Mouse (Mus musculus): ENCODE data around the gene Acaa1a. TPM values are rescaled to one million over a fixed set of nuclear protein-coding genes. Genes with fewer than 3 reads are reported as not detected.
"Not testable (repeated sequence)": the region's sequence is repeated elsewhere in the genome, so short reads cannot be mapped to it uniquely, and the experiment has no call there.

Gene Acaa1a
- polyA plus RNA-seq, 1 experiment from 2014 or later = 119 TPM

GRCm38 (mm10) chr9:119365284-119365683 lies 25.8 kb downstream of the Acaa1a start, which contains the start of gene Slc22a14:
TSS of gene Slc22a14 (minus strand) at chr9:119365553.
- ATAC-seq = no peak
- no peaks in the 10 kb centered on the region for H3K27me3 ChIP-seq (replicated peaks; ENCODE audit: control insufficient read depth, insufficient read depth, low read length)
- no peaks in the 10 kb centered on the region for H3K36me3 ChIP-seq (ENCODE audit: control insufficient read depth, insufficient read depth)
- WGBS = 74% methylated on average over 7 of the region's 7 CpGs
- no peak within 1 kb of the TSS for H3K4me2 ChIP-seq (ENCODE audit: low read length)
- no peaks in the 10 kb centered on the region for H3K9me3 ChIP-seq (ENCODE audit: control insufficient read depth, low read length)
- no peak within 1 kb of the TSS for H3K4me3 ChIP-seq (replicated peaks; ENCODE audit: low read length)
- no peak within 1 kb of the TSS for H3K27ac ChIP-seq (ENCODE audit: low read length)
- H3K9ac ChIP-seq (replicated peaks; ENCODE audit: low read depth, low read length) = no peak within 1 kb of the TSS
- H3K4me1 ChIP-seq (replicated peaks; ENCODE audit: control insufficient read depth, insufficient read depth, low read length) = no peaks in the 10 kb centered on the region

- Histone ChIP-seq H3K36me3 (ENCODE audit: control insufficient read depth, insufficient read depth) (no peaks in the 10 kb centered on the region), H3K27ac (ENCODE audit: low read length) (no peak overlapping the region), H3K9me3 (ENCODE audit: control insufficient read depth, low read length) (no peaks in the 10 kb centered on the region), H3K4me3 (replicated peaks; ENCODE audit: low read length) (no peak overlapping the region), H3K27me3 (replicated peaks; ENCODE audit: control insufficient read depth, insufficient read depth, low read length) (no peaks in the 10 kb centered on the region), H3K4me2 (ENCODE audit: low read length) (no peak overlapping the region), H3K9ac (replicated peaks; ENCODE audit: low read depth, low read length) (no peak overlapping the region), H3K4me1 (replicated peaks; ENCODE audit: control insufficient read depth, insufficient read depth, low read length) (no peaks in the 10 kb centered on the region)
- ATAC-seq = no peak
- WGBS = 94% methylated on average over 3 of the region's 3 CpGs
Observed at GRCm38 (mm10) chr9:119368367-119368766, 28.9 kb downstream of the Acaa1a start.

DNA sequence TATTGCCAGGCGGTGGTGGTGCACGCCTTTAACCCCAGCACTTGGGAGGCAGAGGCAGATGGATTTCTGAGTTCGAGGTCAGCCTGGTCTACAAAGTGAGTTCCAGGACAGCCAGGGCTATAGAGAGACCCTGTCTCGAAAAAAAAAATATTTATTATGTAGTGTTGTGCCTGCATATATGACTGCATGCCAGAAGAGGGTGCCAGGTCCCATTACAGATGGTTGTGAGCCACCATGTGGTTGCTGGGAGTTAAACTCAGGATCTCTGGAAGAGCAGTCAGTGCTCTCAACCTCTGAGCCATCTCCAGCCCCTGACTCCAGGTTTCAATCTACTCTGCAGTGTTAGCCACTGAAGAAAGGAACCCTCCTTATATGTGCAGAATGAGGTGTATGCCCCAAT lies 31.3 kb downstream of the Acaa1a start:
- not testable (repeated sequence) for H3K4me3 ChIP-seq (replicated peaks; ENCODE audit: low read length); H3K27ac ChIP-seq (ENCODE audit: low read length); H3K4me2 ChIP-seq (ENCODE audit: low read length); H3K9me3 ChIP-seq (ENCODE audit: control insufficient read depth, low read length); H3K27me3 ChIP-seq (replicated peaks; ENCODE audit: control insufficient read depth, insufficient read depth, low read length); ATAC-seq; H3K36me3 ChIP-seq (ENCODE audit: control insufficient read depth, insufficient read depth); H3K4me1 ChIP-seq (replicated peaks; ENCODE audit: control insufficient read depth, insufficient read depth, low read length); H3K9ac ChIP-seq (replicated peaks; ENCODE audit: low read depth, low read length)
- 90% methylated on average over 4 of the region's 4 CpGs for WGBS

DNA sequence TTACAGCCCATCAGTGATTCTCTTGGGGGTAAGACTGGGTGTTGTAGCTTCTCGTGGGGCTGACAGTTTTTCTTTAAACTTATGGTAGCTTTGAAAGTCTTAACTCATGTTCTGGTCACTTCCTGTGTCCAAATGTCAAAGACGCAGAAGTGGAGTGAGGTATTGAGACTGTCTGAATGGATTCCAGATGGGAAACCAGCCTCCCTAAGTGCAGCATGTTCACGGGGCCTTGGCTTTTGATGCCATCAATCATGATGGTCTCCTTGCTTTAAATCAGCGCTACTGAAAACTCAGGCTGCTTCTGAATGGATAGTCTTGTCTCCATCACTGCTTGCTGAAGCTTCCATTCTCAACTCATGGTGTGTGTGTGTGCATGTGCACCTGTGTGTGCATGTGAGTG lies 31.8 kb downstream of the Acaa1a start:
- WGBS = 91% methylated on average over 4 of the region's 4 CpGs
- Histone ChIP-seq H3K9me3 (ENCODE audit: control insufficient read depth, low read length) (no peaks in the 10 kb centered on the region), H3K4me1 (replicated peaks; ENCODE audit: control insufficient read depth, insufficient read depth, low read length) (no peaks in the 10 kb centered on the region), H3K4me2 (ENCODE audit: low read length) (no peak overlapping the region), H3K36me3 (ENCODE audit: control insufficient read depth, insufficient read depth) (no peaks in the 10 kb centered on the region), H3K27ac (ENCODE audit: low read length) (no peak overlapping the region), H3K9ac (replicated peaks; ENCODE audit: low read depth, low read length) (no peak overlapping the region), H3K4me3 (replicated peaks; ENCODE audit: low read length) (no peak overlapping the region), H3K27me3 (replicated peaks; ENCODE audit: control insufficient read depth, insufficient read depth, low read length) (no peaks in the 10 kb centered on the region)
- no peak for ATAC-seq

DNA sequence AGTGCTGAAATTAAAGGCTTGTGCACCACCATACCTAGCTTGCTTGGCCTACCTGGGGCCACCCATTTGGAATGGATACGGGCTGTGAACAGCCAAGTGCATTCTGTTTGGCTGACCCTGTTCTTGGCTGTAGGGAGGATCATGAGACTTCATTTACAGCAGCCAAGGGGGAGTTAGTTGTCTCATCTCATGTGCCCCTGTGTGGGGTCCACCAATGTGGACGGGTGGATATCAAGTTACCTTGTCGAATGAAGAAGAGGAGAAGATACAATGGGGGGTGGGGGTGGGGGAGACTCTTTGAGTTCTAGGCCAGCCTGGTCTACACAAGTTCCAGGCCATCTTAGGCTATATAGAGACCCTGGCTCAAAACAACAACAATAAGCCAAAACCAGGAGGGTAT lies 35.5 kb downstream of the Acaa1a start:
- H3K36me3 ChIP-seq (ENCODE audit: control insufficient read depth, insufficient read depth) = no peaks in the 10 kb centered on the region
- no peaks in the 10 kb centered on the region for H3K4me1 ChIP-seq (replicated peaks; ENCODE audit: control insufficient read depth, insufficient read depth, low read length)
- H3K9ac ChIP-seq (replicated peaks; ENCODE audit: low read depth, low read length) = no peak overlapping the region
- H3K4me2 ChIP-seq (ENCODE audit: low read length) = no peak overlapping the region
- 85% methylated on average over 3 of the region's 3 CpGs for WGBS
- no peak for ATAC-seq
- H3K4me3 ChIP-seq (replicated peaks; ENCODE audit: low read length) = no peak overlapping the region
- no peaks in the 10 kb centered on the region for H3K9me3 ChIP-seq (ENCODE audit: control insufficient read depth, low read length)
- no peaks in the 10 kb centered on the region for H3K27me3 ChIP-seq (replicated peaks; ENCODE audit: control insufficient read depth, insufficient read depth, low read length)
- no peak overlapping the region for H3K27ac ChIP-seq (ENCODE audit: low read length)

DNA sequence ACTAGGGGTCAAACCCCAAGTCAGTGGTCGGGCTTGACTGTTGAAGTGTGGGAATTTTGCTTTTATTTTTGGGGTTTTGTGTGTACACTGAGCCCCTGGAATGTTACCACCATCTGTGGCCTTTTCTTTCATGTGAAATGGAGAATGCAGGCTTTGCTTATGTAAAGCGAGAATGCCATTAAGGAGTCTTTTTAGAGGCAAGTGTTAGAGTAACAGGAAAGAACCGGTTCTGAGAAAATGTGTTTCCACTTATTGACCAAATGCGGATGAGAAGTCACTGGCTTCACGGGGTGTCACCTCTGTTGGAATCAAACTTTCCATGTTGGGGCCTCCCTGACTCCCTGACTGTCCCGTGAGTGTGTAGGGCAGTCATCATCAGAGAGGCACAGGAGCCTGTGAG lies 36.1 kb downstream of the Acaa1a start:
- Histone ChIP-seq H3K27me3 (replicated peaks; ENCODE audit: control insufficient read depth, insufficient read depth, low read length) (no peaks in the 10 kb centered on the region), H3K4me1 (replicated peaks; ENCODE audit: control insufficient read depth, insufficient read depth, low read length) (no peaks in the 10 kb centered on the region), H3K4me2 (ENCODE audit: low read length) (no peak overlapping the region), H3K27ac (ENCODE audit: low read length) (no peak overlapping the region), H3K4me3 (replicated peaks; ENCODE audit: low read length) (no peak overlapping the region), H3K9me3 (ENCODE audit: control insufficient read depth, low read length) (no peaks in the 10 kb centered on the region), H3K9ac (replicated peaks; ENCODE audit: low read depth, low read length) (no peak overlapping the region), H3K36me3 (ENCODE audit: control insufficient read depth, insufficient read depth) (no peaks in the 10 kb centered on the region)
- 83% methylated on average over 6 of the region's 6 CpGs for WGBS
- ATAC-seq = no peak

GRCm38 (mm10) chr9:119378231-119378630 lies 38.8 kb downstream of the Acaa1a start:
- H3K4me3 ChIP-seq (replicated peaks; ENCODE audit: low read length) = no peak overlapping the region
- no peak overlapping the region for H3K4me2 ChIP-seq (ENCODE audit: low read length)
- 83% methylated on average over 4 of the region's 4 CpGs for WGBS
- H3K36me3 ChIP-seq (ENCODE audit: control insufficient read depth, insufficient read depth) = no peaks in the 10 kb centered on the region
- H3K9ac ChIP-seq (replicated peaks; ENCODE audit: low read depth, low read length) = no peak overlapping the region
- H3K9me3 ChIP-seq (ENCODE audit: control insufficient read depth, low read length) = no peaks in the 10 kb centered on the region
- H3K27me3 ChIP-seq (replicated peaks; ENCODE audit: control insufficient read depth, insufficient read depth, low read length) = no peaks in the 10 kb centered on the region
- no peak overlapping the region for H3K27ac ChIP-seq (ENCODE audit: low read length)
- H3K4me1 ChIP-seq (replicated peaks; ENCODE audit: control insufficient read depth, insufficient read depth, low read length) = no peaks in the 10 kb centered on the region
- no peak for ATAC-seq

DNA sequence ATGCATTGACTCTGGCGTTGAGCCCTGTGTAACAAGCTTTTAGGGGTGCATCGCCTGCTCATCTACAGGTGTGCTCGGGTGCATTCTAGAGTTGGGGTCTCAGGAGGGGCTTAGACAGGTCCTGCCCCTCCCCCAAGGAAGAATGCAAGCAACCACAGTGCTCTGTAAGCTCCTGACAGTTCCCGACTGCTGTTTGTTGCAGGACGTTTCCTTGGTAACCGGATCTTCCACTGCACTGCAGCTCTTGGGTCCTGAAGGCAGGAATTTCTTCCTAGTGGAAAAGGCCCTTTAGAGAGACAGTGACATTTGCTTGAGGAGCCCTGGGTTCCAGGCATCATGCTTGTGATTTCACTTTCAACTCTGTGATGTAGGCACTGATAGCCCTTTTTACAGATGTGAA lies 43.1 kb downstream of the Acaa1a start:
- no peaks in the 10 kb centered on the region for H3K4me1 ChIP-seq (replicated peaks; ENCODE audit: control insufficient read depth, insufficient read depth, low read length)
- no peak for ATAC-seq

DNA sequence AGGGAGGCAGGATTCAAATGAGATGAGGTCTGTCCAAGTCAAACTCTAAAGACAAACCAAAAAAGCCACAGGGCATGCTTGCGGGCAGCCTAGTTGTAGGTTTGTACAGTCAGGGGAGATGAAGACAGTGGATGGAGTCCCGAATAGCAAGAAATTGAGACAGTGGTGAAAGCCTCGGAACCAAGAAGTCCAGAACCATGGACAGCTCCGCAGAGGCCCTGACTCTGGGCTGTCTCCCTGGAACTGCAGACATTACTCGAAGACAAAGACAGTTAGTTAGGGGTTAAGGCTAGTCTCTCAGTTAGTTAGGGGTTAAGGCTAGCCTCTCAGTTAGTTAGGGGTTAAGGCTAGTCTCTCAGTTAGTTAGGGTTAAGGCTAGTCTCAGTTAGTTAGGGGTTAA lies 49.5 kb downstream of the Acaa1a start:
- WGBS = 64% methylated on average over 5 of the region's 5 CpGs
- H3K9ac ChIP-seq (replicated peaks; ENCODE audit: low read depth, low read length) = no peak overlapping the region
- H3K27ac ChIP-seq (ENCODE audit: low read length) = no peak overlapping the region
- H3K4me1 ChIP-seq (replicated peaks; ENCODE audit: control insufficient read depth, insufficient read depth, low read length) = no peaks in the 10 kb centered on the region
- H3K36me3 ChIP-seq (ENCODE audit: control insufficient read depth, insufficient read depth) = no peaks in the 10 kb centered on the region
- no peaks in the 10 kb centered on the region for H3K9me3 ChIP-seq (ENCODE audit: control insufficient read depth, low read length)
- no peaks in the 10 kb centered on the region for H3K27me3 ChIP-seq (replicated peaks; ENCODE audit: control insufficient read depth, insufficient read depth, low read length)
- no peak for ATAC-seq
- H3K4me2 ChIP-seq (ENCODE audit: low read length) = no peak overlapping the region
- no peak overlapping the region for H3K4me3 ChIP-seq (replicated peaks; ENCODE audit: low read length)

More for the DNA sequence above, 43.1 kb downstream of the Acaa1a start:
- H3K4me3 ChIP-seq (replicated peaks; ENCODE audit: low read length) = no peak overlapping the region
- no peaks in the 10 kb centered on the region for H3K27me3 ChIP-seq (replicated peaks; ENCODE audit: control insufficient read depth, insufficient read depth, low read length)
- no peak overlapping the region for H3K27ac ChIP-seq (ENCODE audit: low read length)
- H3K9me3 ChIP-seq (ENCODE audit: control insufficient read depth, low read length) = no peaks in the 10 kb centered on the region
- no peaks in the 10 kb centered on the region for H3K36me3 ChIP-seq (ENCODE audit: control insufficient read depth, insufficient read depth)
- no peak overlapping the region for H3K4me2 ChIP-seq (ENCODE audit: low read length)
- no peak overlapping the region for H3K9ac ChIP-seq (replicated peaks; ENCODE audit: low read depth, low read length)
- 68% methylated on average over 6 of the region's 6 CpGs for WGBS

DNA sequence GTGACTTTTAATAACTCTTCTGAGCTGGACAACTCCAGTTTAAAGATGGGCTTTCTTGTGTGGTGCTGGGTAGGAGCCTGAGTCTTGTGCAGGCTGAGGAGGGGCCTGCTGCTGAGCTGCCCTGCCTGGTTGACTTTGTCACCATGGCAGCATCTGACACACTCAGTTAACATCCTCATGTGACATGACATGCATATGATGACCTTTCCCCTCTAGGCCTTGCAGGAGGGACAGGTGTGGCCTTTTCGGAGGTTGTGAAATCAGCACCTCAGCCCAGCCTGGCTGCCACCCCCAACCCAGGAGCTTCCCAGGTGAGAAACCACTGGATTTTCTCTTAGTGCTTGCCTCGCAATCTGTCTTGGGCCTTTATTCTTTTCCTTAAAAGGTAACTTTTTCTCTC lies 50.7 kb downstream of the Acaa1a start:
- WGBS = 98% methylated on average over 2 of the region's 2 CpGs
- no peaks in the 10 kb centered on the region for H3K27me3 ChIP-seq (replicated peaks; ENCODE audit: control insufficient read depth, insufficient read depth, low read length)
- H3K9ac ChIP-seq (replicated peaks; ENCODE audit: low read depth, low read length) = no peak overlapping the region
- ATAC-seq = no peak
- H3K4me1 ChIP-seq (replicated peaks; ENCODE audit: control insufficient read depth, insufficient read depth, low read length) = no peaks in the 10 kb centered on the region
- H3K36me3 ChIP-seq (ENCODE audit: control insufficient read depth, insufficient read depth) = no peaks in the 10 kb centered on the region
- H3K27ac ChIP-seq (ENCODE audit: low read length) = no peak overlapping the region
- no peak overlapping the region for H3K4me3 ChIP-seq (replicated peaks; ENCODE audit: low read length)
- H3K9me3 ChIP-seq (ENCODE audit: control insufficient read depth, low read length) = no peaks in the 10 kb centered on the region
- no peak overlapping the region for H3K4me2 ChIP-seq (ENCODE audit: low read length)
